Mouse (Mus musculus) ovary, postnatal 14 days (tissue): ENCODE measurements around the gene Sec24d.

Source experiments
- DNase-seq: peaks from one replicate; pipeline ENCODE4 v3.0.0; 2022; ENCODE audit warnings: low spot score

The Sec24d gene

GRCm38 (mm10) chr3:123296654-123297053, 29.4 kb downstream of the Sec24d start:
- DNase-seq, result no peak

GRCm38 (mm10) chr3:123298283-123298682, 31.0 kb downstream of the Sec24d start:
- DNase-seq, result no peak

- DNase-seq, result no peak
Observed at GRCm38 (mm10) chr3:123301521-123301920, 34.3 kb downstream of the Sec24d start.

GRCm38 (mm10) chr3:123305611-123306010, 38.4 kb downstream of the Sec24d start:
- DNase-seq, result no peak

GRCm38 (mm10) chr3:123307446-123307845, 40.2 kb downstream of the Sec24d start:
- DNase-seq, result no peak

- DNase-seq, result no peak
Observed at GRCm38 (mm10) chr3:123309141-123309540, 41.9 kb downstream of the Sec24d start.

- no peak for DNase-seq
Observed at GRCm38 (mm10) chr3:123312477-123313062, 45.3 kb downstream of the Sec24d start.

GRCm38 (mm10) chr3:123313477-123313876, 46.2 kb downstream of the Sec24d start:
- DNase-seq, result no peak

GRCm38 (mm10) chr3:123313920-123314614, 46.8 kb downstream of the Sec24d start:
- DNase-seq, result no peak

- no peak for DNase-seq
Observed at GRCm38 (mm10) chr3:123316066-123316465, 48.8 kb downstream of the Sec24d start.

GRCm38 (mm10) chr3:123317081-123317480, 49.8 kb downstream of the Sec24d start:
- DNase-seq, result no peak

- DNase-seq, result no peak
Observed at GRCm38 (mm10) chr3:123320341-123320740, 53.1 kb downstream of the Sec24d start.

GRCm38 (mm10) chr3:123321612-123322011, 54.4 kb downstream of the Sec24d start:
- no peak for DNase-seq

- peak; percentile 43 for DNase-seq
Observed at GRCm38 (mm10) chr3:123322147-123322546, 54.9 kb downstream of the Sec24d start.

- DNase-seq, result no peak
Observed at GRCm38 (mm10) chr3:123324326-123324725, 57.1 kb downstream of the Sec24d start.

- DNase-seq, result peak; percentile 42
Observed at GRCm38 (mm10) chr3:123329251-123329650, 62.0 kb downstream of the Sec24d start.

- no peak for DNase-seq
Observed at GRCm38 (mm10) chr3:123330221-123330620, 63.0 kb downstream of the Sec24d start.

- no peak for DNase-seq
Observed at GRCm38 (mm10) chr3:123332330-123333054, 65.2 kb downstream of the Sec24d start.

- no peak for DNase-seq
Observed at GRCm38 (mm10) chr3:123333055-123333424, 65.8 kb downstream of the Sec24d start.

- DNase-seq, result no peak
Observed at GRCm38 (mm10) chr3:123334947-123335346, 67.7 kb downstream of the Sec24d start.

- no peak for DNase-seq
Observed at GRCm38 (mm10) chr3:123335480-123335879, 68.2 kb downstream of the Sec24d start.

GRCm38 (mm10) chr3:123336455-123336854, 69.2 kb downstream of the Sec24d start:
- no peak for DNase-seq

- DNase-seq, result no peak
Observed at GRCm38 (mm10) chr3:123336951-123337350, 69.7 kb downstream of the Sec24d start.
